Mouse (Mus musculus) gastrocnemius, adult 2 months (tissue): ENCODE data around the gene Zic4. TPM values are rescaled to one million over a fixed set of nuclear protein-coding genes. Genes with fewer than 3 reads are reported as not detected.

Experiments used
- DNase-seq: peaks from one replicate; pipeline ENCODE4 v3.0.0; 2022
- H3K27ac ChIP-seq: fragments of 200-600 bp; 2 replicates; pipeline ENCODE4 v1.8.1; 2022; ENCODE audit warnings: mild to moderate bottlenecking
- H3K4me3 ChIP-seq: fragments of 200-600 bp; 2 replicates; pipeline ENCODE4 v1.8.1; 2022; ENCODE audit warnings: mild to moderate bottlenecking, moderate library complexity
- CTCF ChIP-seq: fragments of 200-600 bp; IDR thresholded peaks from 2 replicates; pipeline ENCODE4 v1.8.1; 2022; ENCODE audit warnings: antibody characterized with exemption, mild to moderate bottlenecking, moderate library complexity
- intact Hi-C: fragments of 180-260 bp; cut with DNase I; formaldehyde crosslinking; loops from one replicate; pipeline ENCODE4 v1.15.1; 2025
- total RNA-seq, 2 experiments: library from RNA; stranded (reverse); gene quantifications; 2 replicates each; pipeline ENCODE4 v1.2.3; 2021

Gene Zic4
- total RNA-seq, 2 experiments from 2014 or later: not detected

GRCm38 (mm10) chr9:91401471-91401870, 39.3 kb downstream of the Zic4 start:
- intact Hi-C loops: no loop called here
- TF ChIP-seq CTCF: no peak
- H3K27ac ChIP-seq: no peak overlapping the region
- DNase-seq: no peak
- no peak overlapping the region for H3K4me3 ChIP-seq

DNA sequence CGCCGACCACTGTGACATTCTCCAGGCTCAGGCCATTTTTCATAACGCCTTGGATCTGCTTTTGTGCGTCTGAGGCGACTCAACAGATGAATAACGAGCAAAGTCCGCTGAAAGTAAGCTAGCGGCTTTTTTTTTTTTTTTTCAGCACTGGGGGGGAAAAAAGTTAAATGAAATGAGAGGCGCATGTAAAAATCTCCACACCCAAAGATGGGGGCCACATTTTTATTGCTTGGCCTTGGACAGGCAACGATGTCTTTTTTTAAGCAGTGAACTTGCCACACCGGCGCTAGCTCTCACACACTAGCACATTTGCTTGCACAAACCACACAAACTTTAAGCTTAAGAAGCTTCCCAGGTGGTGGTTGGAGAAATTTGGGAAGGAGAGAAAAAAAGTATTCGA, 42.0 kb downstream of the Zic4 start:
- intact Hi-C loops: no loop called here
- no peak overlapping the region for H3K4me3 ChIP-seq
- no peak for DNase-seq
- H3K27ac ChIP-seq: no peak overlapping the region
- TF ChIP-seq CTCF: no peak

- no peak overlapping the region for H3K4me3 ChIP-seq
- DNase-seq: no peak
- no peak overlapping the region for H3K27ac ChIP-seq
- intact Hi-C loops: no loop called here
- TF ChIP-seq CTCF: no peak
These were observed 42.9 kb downstream of the Zic4 start for GRCm38 (mm10) chr9:91404905-91405752.

DNA sequence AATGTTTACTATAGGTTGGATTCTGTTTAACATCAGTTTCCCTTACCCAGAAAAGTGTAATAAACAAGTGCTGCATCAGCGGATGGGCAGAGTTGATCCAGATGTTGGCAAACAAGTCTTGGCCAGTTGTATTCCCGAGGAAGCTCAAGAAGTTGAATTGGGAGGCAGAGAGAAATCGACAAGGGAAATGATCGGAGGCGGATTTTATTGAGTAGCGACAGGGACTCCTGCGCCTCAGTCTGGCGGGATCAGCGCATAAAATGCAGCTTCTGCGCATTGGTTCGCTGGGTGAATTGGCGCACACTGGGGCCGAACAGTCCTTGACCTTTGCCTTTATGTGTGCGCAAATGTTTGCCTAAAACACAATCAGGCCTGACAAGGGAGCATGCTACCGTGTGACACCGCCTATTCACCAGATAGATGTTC, 43.6 kb downstream of the Zic4 start:
- DNase-seq: no peak
- Histone ChIP-seq H3K4me3 (no peak overlapping the region), H3K27ac (no peak overlapping the region)
- no peak for TF ChIP-seq CTCF
- intact Hi-C loops: no loop called here

- Histone ChIP-seq H3K27ac (no peak overlapping the region), H3K4me3 (no peak overlapping the region)
- intact Hi-C loops: no loop called here
- DNase-seq: no peak
- TF ChIP-seq CTCF: no peak
These were observed 44.1 kb downstream of the Zic4 start for GRCm38 (mm10) chr9:91406258-91406763.

- intact Hi-C loops: no loop called here
- Histone ChIP-seq H3K27ac (no peak overlapping the region), H3K4me3 (no peak overlapping the region)
- no peak for TF ChIP-seq CTCF
- no peak for DNase-seq
These were observed 47.6 kb downstream of the Zic4 start for GRCm38 (mm10) chr9:91409771-91410170.

DNA sequence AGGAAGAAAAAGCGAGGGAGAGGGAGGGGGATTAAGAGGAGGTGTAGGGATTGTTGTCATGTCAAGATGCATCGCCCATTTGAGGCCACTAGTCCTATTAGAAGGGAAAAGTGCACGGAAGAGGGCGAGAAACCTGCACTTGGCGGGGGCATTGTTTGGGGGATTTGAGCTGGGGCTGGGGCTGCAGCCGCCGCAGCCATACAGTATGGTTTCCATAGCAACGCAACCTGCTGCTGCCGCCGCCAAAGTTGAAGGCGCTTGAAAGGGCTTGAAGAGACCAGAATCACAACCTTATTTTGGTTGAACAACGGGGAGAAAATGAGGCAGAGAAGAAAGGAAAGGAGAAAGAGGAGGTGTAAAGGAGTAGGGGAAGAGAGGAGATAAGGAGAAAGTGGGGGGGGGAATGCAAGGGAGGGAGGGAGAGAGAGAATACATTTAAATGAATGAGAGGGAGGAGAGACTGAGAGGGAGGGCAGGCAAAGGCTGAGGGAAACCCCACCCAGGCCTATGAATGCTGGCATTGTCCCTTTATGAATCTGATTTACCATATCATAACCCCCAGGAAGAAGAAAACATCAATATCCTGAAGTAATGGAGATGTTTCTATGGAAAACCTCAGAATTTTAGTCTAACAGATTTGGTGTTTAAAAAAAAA, 51.9 kb downstream of the Zic4 start:
- intact Hi-C loops: no loop called here
- TF ChIP-seq CTCF: no peak

DNA sequence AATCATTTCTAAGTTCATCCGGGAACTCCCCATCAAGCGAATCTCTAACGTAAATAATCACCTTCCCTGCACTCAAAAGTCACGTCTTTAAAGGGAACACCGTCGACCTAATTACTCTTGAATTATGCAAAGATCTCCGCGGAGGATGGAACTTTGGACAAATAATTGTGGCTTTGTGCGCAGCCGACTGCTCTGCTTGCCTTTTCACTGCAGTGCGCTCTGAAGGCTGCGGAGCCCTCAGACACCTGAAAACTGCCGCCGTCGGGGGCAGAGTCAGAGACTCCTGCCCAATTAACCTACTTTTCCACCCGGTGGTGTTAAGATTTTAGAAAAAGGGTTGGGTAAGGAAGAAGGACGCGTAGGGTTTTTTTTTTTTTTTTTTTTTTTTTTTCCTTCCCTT, 58.2 kb downstream of the Zic4 start:
- H3K4me3 ChIP-seq: no peak overlapping the region
- no peak for TF ChIP-seq CTCF
- no peak overlapping the region for H3K27ac ChIP-seq
- DNase-seq: no peak
- intact Hi-C loops: no loop called here

More for the DNA sequence above, 51.9 kb downstream of the Zic4 start:
- no peak overlapping the region for H3K27ac ChIP-seq
- H3K4me3 ChIP-seq: no peak overlapping the region
- no peak for DNase-seq

Other genes with a start within 250 kb of the Zic4 start
- 1 to 10 TPM in 1 of 2 experiments, under 1 TPM in 1; 0.81 to 1.4 TPM for gene Zic1, start 3.4 kb downstream of the Zic4 start, total RNA-seq